Mouse (Mus musculus): ENCODE data around the gene Galnt12. TPM values are rescaled to one million over a fixed set of nuclear protein-coding genes. Genes with fewer than 3 reads are reported as not detected.
A peak's percentile ranks its signal among the peaks of the same experiment; 100 is the strongest.

The Galnt12 gene
- polyA plus RNA-seq, 1 experiment from 2014 or later: 3.8 TPM

DNA sequence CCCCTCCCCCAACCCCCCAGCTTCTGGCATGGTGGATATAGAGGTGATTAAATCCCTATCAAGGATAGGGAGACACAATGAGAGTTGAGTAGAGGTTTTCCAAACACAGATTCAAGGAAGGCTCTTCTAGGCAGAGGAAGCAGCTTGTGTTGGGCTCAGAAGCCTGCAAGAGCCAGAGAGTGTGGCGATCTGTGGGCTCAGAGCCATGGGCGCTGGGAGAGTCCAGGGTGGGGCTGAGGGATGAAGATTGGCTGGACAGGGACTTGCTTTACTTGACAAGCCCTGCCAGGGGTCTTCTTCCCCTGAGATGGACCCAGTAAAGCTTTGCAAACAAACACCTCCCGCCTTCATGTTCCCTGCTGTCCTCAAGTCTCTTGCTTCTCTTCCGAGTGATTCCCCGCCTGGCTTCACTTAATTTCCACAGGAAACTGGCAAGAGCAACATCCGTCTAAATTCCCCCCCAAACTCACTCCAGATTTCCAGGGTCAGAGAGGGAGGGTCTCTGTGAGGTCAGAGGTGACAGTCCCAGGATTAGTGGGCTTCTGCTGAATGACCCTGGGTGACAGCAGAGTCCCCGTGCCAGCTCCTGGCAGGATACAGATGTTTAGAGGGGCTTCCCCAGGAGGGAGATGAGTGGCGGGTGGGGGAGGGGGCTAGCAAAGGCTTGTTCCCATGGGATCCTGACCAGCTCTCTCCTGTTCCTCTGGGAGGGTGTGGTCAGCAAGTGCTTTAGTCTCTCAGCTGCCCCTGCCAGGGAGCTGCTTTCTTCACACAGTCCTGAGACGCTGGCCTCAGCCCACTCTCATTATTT is 47.5 kb downstream of the Galnt12 start:
- Histone ChIP-seq H3K27ac (no peak overlapping the region), H3K4me2 (replicated peaks) (no peak overlapping the region), H3K36me3 (no peaks in the 10 kb centered on the region), H3K9ac (no peak overlapping the region), H3K4me3 (no peak overlapping the region), H3K27me3 (no peaks in the 10 kb centered on the region), H3K4me1 (peaks cover 14% of the 10 kb centered on the region; the same call in 1 of the 2 replicates), H3K9me3 (no peaks in the 10 kb centered on the region)
- 28% methylated on average over 9 of the region's 9 CpGs for WGBS
- ATAC-seq (ENCODE audit: low FRiP score, low read depth): no peak

DNA sequence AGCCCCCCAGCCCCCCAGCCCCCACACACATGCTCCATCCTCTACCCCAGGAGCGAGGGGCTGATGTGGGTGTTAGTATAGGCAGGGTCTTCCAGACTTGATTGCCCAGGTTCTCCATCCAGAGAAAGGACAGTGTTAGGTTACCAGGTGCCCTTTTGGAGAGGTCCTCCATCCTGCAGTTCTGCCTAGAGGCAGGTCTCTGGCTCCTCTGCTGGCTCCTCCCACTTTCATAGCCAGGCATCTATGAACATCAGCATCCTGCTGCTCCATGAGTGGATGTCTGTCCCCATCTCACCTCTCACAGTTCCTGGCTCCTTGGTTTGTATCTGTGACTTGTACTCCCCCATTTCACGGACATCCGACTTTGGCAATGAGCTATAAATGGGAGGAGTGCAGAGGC is 48.6 kb downstream of the Galnt12 start:
- no peaks in the 10 kb centered on the region for H3K9me3 ChIP-seq
- ATAC-seq (ENCODE audit: low FRiP score, low read depth): no peak
- H3K4me1 ChIP-seq: peaks cover 14% of the 10 kb centered on the region; the same call in 1 of the 2 replicates
- H3K4me2 ChIP-seq (replicated peaks): no peak overlapping the region
- WGBS: 78% methylated on average over 3 of the region's 3 CpGs
- no peaks in the 10 kb centered on the region for H3K27me3 ChIP-seq
- H3K9ac ChIP-seq: no peak overlapping the region
- H3K4me3 ChIP-seq: no peak overlapping the region
- no peak overlapping the region for H3K27ac ChIP-seq
- no peaks in the 10 kb centered on the region for H3K36me3 ChIP-seq

GRCm38 (mm10) chr4:47141444-47142154 is 49.9 kb downstream of the Galnt12 start:
- H3K27ac ChIP-seq: no peak overlapping the region
- ATAC-seq (ENCODE audit: low FRiP score, low read depth): no peak

DNA sequence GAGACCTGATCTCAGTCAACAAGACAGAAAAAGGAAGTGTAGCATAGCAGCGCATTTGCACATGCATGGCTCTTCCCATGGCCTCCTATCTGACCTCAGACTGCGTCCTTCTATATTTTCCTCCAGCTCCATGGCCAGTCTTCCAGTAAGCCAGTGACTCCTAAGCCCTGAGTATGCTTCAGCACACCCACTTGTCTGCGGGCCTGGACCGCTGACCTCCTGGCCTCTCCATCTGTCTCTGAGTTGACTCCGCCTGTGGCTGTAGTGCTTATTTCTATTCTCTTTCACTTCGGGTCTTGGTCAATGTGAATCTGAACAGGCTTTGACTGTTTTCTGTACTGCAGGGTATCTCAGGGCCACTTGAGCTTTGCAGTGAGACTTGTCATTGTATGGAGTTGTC is 52.1 kb downstream of the Galnt12 start:
- Histone ChIP-seq H3K27me3 (no peaks in the 10 kb centered on the region), H3K36me3 (no peaks in the 10 kb centered on the region), H3K4me3 (no peak overlapping the region), H3K9me3 (no peaks in the 10 kb centered on the region), H3K9ac (no peak overlapping the region), H3K4me1 (peaks cover 10% of the 10 kb centered on the region; the same call in 1 of the 2 replicates), H3K27ac (no peak overlapping the region), H3K4me2 (replicated peaks) (no peak overlapping the region)
- WGBS: 81% methylated on average over 6 of the region's 6 CpGs
- ATAC-seq (ENCODE audit: low FRiP score, low read depth): no peak

More at GRCm38 (mm10) chr4:47141444-47142154, 49.9 kb downstream of the Galnt12 start:
- Histone ChIP-seq H3K4me1 (peaks cover 14% of the 10 kb centered on the region; the same call in 1 of the 2 replicates), H3K4me3 (no peak overlapping the region), H3K9me3 (no peaks in the 10 kb centered on the region), H3K36me3 (no peaks in the 10 kb centered on the region), H3K4me2 (replicated peaks) (no peak overlapping the region), H3K27me3 (no peaks in the 10 kb centered on the region), H3K9ac (no peak overlapping the region)
- WGBS: 75% methylated on average over 10 of the region's 10 CpGs

DNA sequence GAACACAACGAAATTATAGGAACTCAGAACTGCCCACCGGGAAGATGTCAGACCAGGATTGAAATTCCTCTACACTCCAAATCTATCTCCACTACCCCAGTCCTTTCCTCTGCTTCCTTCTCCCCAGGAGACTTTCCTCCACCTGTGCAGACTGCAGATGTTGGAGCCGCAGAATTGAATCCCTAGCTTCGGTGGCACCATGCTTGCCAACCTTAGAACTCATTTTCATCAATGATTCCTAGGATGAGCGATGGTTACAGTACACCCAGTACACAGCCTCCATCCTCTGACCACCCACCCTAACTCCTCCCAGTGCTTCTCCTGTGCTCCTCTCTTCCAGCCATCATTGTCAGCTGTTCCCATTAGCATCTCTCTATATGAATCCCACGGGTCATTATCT is 53.6 kb downstream of the Galnt12 start:
- Histone ChIP-seq H3K4me2 (replicated peaks) (no peak overlapping the region), H3K9me3 (no peaks in the 10 kb centered on the region), H3K9ac (no peak overlapping the region), H3K4me3 (no peak overlapping the region), H3K27ac (no peak overlapping the region), H3K27me3 (no peaks in the 10 kb centered on the region), H3K4me1 (no peaks in the 10 kb centered on the region), H3K36me3 (no peaks in the 10 kb centered on the region)
- ATAC-seq (ENCODE audit: low FRiP score, low read depth): no peak
- WGBS: 83% methylated on average over 6 of the region's 6 CpGs

DNA sequence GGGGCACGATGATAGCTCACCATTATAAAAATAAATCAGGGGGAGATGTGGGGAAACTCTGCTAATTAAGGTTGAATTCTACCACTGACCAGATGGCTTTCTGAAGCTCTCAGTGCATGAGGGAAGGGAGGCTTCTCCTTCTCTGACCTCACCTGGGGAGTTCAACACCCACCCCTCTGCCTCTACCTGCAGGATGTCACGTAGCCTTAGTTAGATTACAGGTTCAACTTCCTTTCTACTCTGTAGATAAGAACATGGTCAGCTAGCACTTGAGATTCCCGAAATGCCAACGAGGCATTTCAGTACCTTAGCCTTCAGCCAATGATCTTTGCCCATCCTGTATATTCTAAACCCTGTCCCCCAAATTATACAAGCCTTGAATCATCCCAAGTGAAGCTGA is 54.9 kb downstream of the Galnt12 start:
- Histone ChIP-seq H3K9ac (no peak overlapping the region), H3K4me1 (peaks cover 5% of the 10 kb centered on the region; the same call in 1 of the 2 replicates), H3K9me3 (no peaks in the 10 kb centered on the region), H3K4me3 (no peak overlapping the region), H3K4me2 (replicated peaks) (no peak overlapping the region), H3K36me3 (no peaks in the 10 kb centered on the region), H3K27ac (no peak overlapping the region), H3K27me3 (no peaks in the 10 kb centered on the region)
- WGBS: 76% methylated on average over 4 of the region's 4 CpGs
- ATAC-seq (ENCODE audit: low FRiP score, low read depth): no peak

- H3K36me3 ChIP-seq: no peaks in the 10 kb centered on the region
- ATAC-seq (ENCODE audit: low FRiP score, low read depth): no peak
These were observed 58.3 kb downstream of the Galnt12 start for GRCm38 (mm10) chr4:47149963-47150362.

DNA sequence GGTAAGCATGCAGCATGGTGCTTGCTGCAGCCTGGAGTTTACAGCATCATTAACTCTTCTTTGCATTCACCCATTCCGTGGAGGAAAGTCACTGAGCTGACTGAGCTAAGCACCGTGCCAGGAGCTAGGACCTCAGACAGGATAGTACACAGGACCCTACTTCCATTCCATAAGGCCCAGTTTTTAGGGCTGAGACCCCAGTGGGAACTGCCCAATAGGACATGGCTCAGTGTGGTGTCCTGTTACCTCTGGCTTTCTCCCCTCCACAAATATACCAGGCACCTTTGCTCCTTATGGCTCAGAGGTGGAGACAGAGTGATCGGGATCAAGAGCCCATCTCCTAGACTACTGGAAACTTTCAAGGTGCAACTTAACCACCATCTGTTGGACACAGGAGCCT is 59.1 kb downstream of the Galnt12 start:
- Histone ChIP-seq H3K36me3 (no peaks in the 10 kb centered on the region), H3K4me2 (replicated peaks) (no peak overlapping the region), H3K9me3 (no peaks in the 10 kb centered on the region), H3K27me3 (no peaks in the 10 kb centered on the region), H3K4me1 (peaks cover 9% of the 10 kb centered on the region; the same call in 1 of the 2 replicates), H3K27ac (no peak overlapping the region), H3K9ac (no peak overlapping the region), H3K4me3 (no peak overlapping the region)
- 85% methylated on average over 3 of the region's 3 CpGs for WGBS
- ATAC-seq (ENCODE audit: low FRiP score, low read depth): no peak

More at GRCm38 (mm10) chr4:47149963-47150362, 58.3 kb downstream of the Galnt12 start:
- H3K9ac ChIP-seq: no peak overlapping the region
- no peaks in the 10 kb centered on the region for H3K9me3 ChIP-seq
- WGBS: 22% methylated on average over 3 of the region's 3 CpGs
- H3K27me3 ChIP-seq: no peaks in the 10 kb centered on the region
- no peak overlapping the region for H3K4me3 ChIP-seq
- peaks cover 9% of the 10 kb centered on the region; the same call in 1 of the 2 replicates for H3K4me1 ChIP-seq
- no peak overlapping the region for H3K4me2 ChIP-seq (replicated peaks)
- H3K27ac ChIP-seq: no peak overlapping the region

- H3K27me3 ChIP-seq: no peaks in the 10 kb centered on the region
- no peak overlapping the region for H3K4me2 ChIP-seq (replicated peaks)
- peak; percentile 28 for ATAC-seq (ENCODE audit: low FRiP score, low read depth)
- H3K36me3 ChIP-seq: no peaks in the 10 kb centered on the region
- H3K27ac ChIP-seq: no peak overlapping the region
- peaks cover 9% of the 10 kb centered on the region; the same call in 1 of the 2 replicates for H3K4me1 ChIP-seq
- no peak overlapping the region for H3K9ac ChIP-seq
- 58% methylated on average over 8 of the region's 8 CpGs for WGBS
- H3K4me3 ChIP-seq: no peak overlapping the region
- 0 out of 2 replicates have a peak, but pooled peaks cover under 1% of the 10 kb centered on the region for H3K9me3 ChIP-seq
These were observed 60.0 kb downstream of the Galnt12 start for GRCm38 (mm10) chr4:47151553-47152183.

- Histone ChIP-seq H3K4me2 (replicated peaks) (no peak overlapping the region), H3K9me3 (0 out of 2 replicates have a peak, but pooled peaks cover 4% of the 10 kb centered on the region), H3K36me3 (no peaks in the 10 kb centered on the region), H3K4me1 (peaks cover 8% of the 10 kb centered on the region; the same call in 1 of the 2 replicates), H3K27me3 (no peaks in the 10 kb centered on the region), H3K9ac (no peak overlapping the region), H3K4me3 (no peak overlapping the region), H3K27ac (no peak overlapping the region)
- 13% methylated on average over 3 of the region's 4 CpGs for WGBS
- ATAC-seq (ENCODE audit: low FRiP score, low read depth): no peak
These were observed 69.5 kb downstream of the Galnt12 start for GRCm38 (mm10) chr4:47161103-47161755.

GRCm38 (mm10) chr4:47161756-47162587 is 70.3 kb downstream of the Galnt12 start:
- H3K27ac ChIP-seq: no peak overlapping the region
- H3K4me2 ChIP-seq (replicated peaks): no peak overlapping the region
- H3K4me1 ChIP-seq: peaks cover 8% of the 10 kb centered on the region; the same call in 1 of the 2 replicates
- no peak overlapping the region for H3K9ac ChIP-seq
- H3K9me3 ChIP-seq: 0 out of 2 replicates have a peak, but pooled peaks cover 1% of the 10 kb centered on the region
- no peaks in the 10 kb centered on the region for H3K27me3 ChIP-seq
- H3K4me3 ChIP-seq: no peak overlapping the region
- ATAC-seq (ENCODE audit: low FRiP score, low read depth): no peak
- 60% methylated on average over 12 of the region's 12 CpGs for WGBS
- H3K36me3 ChIP-seq: no peaks in the 10 kb centered on the region

All from limb, embryonic 13.5 days (tissue).